Mouse (Mus musculus): ENCODE measurements at regions not wholly inside any gene's neighbourhood (a gene's known extent, or its start where the extent isn't known, plus 50 kb on each side); places are given as distances from the start of the nearest gene placed in this dataset.
A peak's percentile ranks its signal among the peaks of the same experiment; 100 is the strongest.

GRCm38 (mm10) chr11:111828455-111828854, 762.5 kb downstream of the Kcnj2 start:
- no peak for DNase-seq (ENCODE audit: low read depth)

GRCm38 (mm10) chr11:111838996-111839395, 773.0 kb downstream of the Kcnj2 start:
- DNase-seq (ENCODE audit: low read depth): no peak

- no peak for DNase-seq (ENCODE audit: low read depth)
Observed at GRCm38 (mm10) chr11:111843728-111844258, 777.8 kb downstream of the Kcnj2 start.

- no peak for DNase-seq (ENCODE audit: low read depth)
Observed at GRCm38 (mm10) chr11:111844382-111845027, 778.5 kb downstream of the Kcnj2 start.

DNA sequence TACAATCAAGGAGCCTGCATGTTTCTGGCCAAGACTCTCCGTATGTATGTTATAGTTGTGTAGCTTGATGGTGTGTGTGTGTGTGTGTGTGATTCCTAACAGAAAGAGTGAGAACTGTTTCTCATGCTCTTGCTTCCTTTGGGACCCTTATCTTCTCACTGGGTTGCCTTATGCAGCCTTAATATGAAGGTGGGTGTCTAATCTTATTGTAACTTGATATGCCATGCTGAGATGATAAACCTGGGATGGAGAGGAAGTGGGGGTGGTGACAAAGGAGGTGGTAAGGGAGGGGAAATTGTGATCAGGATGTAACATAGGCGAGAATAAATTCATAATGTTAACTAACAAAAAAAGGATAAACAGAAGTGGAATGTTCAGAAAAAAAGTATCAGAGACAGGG, 791.3 kb downstream of the Kcnj2 start:
- no peak for DNase-seq (ENCODE audit: low read depth)

- DNase-seq (ENCODE audit: low read depth): no peak
Observed at GRCm38 (mm10) chr11:111858111-111858510, 792.1 kb downstream of the Kcnj2 start.

DNA sequence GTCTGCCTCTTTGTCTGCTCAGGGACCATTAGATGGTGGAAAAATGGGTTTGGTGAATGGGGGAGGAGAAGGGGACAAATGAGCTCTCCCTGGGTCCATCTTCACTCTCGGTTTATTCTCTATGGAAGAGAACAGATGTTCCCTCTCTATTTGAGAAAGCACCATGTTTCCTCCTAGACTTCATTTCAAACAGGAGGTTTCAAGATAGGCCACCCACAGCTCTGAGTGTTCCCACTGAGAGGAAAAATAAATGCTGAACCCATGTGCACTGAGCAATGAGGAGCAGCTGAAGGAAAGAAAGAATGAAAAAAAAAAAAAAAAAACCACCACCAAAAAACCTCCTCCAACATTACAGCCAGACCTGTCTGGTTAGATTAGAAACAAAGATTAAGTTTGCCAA, 799.2 kb downstream of the Kcnj2 start:
- DNase-seq (ENCODE audit: low read depth): no peak

DNA sequence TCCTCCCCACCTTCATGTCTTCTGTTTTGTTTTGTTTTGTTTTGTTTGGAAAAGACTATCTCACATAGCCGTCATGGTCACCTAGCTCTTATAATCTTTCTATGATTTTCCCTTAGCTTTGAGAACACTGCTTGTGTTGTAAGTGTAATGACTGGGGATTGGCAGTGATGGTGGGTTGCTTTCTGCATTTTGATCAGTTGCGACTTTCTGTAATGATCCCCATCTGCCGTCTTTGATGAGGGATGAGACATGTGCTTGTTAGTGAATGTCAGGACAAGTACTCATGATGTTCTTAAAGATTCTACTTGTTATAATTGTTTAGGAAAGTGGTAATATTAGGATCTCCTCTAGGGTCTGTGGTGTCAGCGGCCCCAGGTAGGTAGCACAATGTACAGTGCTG, 809.4 kb downstream of the Kcnj2 start:
- DNase-seq (ENCODE audit: low read depth): no peak

DNA sequence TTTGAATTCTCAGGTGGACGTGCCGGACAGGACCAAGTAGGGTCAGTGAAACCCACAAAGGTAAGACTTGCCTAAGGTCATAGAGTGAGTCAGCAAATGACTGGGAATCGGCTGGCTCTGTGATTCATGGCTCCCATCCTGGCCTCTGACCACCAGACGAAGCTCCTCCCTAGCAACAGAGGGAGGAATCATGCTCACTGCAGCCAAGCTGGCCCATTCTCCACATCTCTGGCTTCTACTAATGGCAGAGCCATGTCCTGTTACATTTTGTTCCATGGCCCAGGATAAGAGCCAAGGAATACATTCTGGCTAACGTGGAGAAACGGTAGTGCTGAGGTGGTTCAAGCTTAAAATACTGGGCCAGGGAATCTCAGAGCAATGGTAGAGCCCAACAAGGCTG, 814.2 kb downstream of the Kcnj2 start:
- no peak for DNase-seq (ENCODE audit: low read depth)

GRCm38 (mm10) chr11:111890026-111890425, 824.1 kb downstream of the Kcnj2 start:
- no peak for DNase-seq (ENCODE audit: low read depth)

GRCm38 (mm10) chr11:111893861-111894260, 827.9 kb downstream of the Kcnj2 start:
- no peak for DNase-seq (ENCODE audit: low read depth)

GRCm38 (mm10) chr11:111895221-111896200, 829.5 kb downstream of the Kcnj2 start:
- DNase-seq (ENCODE audit: low read depth): peak; percentile 7

DNA sequence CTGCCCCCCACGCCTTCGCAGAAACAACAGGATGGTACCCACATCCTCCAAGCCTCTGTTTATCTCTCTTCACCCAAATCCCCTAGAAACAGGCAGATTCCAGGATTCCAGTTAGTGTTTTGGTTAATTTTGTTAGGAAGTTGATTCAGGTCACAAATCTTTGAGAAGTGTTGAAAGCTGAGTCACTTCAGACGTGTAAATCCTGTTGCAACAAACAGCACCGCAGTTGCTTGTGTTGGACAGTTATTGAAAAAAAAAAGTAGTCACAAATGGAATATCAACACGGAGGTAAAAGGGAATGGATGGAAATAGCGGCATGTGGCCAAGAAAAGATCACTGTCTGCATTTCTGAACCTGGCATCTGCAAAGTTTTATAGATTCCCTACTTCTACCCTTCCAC, 831.0 kb downstream of the Kcnj2 start:
- no peak for DNase-seq (ENCODE audit: low read depth)

DNA sequence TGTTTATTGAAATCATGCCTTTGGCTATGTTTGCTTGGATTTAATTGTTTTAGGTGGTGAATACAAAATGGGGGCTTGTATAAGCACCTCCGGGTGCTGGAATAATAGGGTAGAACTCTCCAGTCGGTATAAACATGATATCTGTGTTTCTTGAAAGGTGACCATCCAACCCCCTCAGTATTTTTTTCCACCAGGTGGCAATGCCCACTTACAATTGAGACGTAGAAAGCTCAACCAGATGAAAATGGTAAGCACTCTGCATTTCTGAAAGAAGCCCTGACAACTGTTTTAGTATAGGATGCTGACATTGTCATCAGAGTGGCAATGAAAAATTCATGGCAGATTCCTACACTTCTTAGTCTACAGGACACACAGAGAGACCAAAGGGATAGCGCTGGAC, 838.1 kb downstream of the Kcnj2 start:
- DNase-seq (ENCODE audit: low read depth): no peak

GRCm38 (mm10) chr11:111913891-111914290, 847.9 kb downstream of the Kcnj2 start:
- DNase-seq (ENCODE audit: low read depth): no peak

DNA sequence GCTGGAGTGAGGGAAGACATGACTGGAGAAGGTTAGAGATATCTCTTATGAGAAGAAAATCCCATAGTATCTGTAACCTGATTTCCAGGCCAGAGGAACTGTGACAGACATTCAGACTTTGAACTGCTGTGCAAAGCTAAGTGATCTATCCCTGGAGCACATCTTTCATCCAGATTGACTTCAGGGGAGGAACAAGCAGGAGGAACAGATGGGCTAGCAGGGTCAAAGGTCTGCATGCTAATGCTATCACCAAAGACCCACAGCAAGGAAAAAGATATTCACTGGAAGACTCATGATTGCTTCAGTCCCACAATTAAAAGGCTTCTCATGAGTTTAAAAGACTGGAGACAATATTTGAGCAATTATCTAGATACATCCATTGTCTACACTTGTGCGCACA, 855.7 kb upstream of the Sox9 start:
- no peak for DNase-seq (ENCODE audit: low read depth)

DNA sequence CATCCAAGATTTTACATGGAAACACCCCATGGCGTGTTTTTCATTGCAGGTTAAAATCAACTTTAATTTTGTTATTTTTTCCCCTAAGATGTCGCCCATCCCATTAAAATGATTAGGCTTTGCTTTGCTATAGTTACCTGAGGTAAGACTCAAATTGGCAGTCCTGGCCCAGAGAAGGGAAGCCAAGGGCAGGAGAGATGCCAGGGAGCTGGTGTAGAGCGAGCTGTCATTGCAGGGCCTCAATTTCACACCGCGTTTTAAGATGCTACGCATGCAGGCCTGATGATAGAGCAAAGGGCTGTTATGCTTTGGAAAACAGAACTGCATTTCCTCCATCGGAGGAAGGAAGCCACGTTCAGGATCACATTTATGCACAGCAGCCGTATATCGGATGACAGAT, 852.7 kb upstream of the Sox9 start:
- no peak for DNase-seq (ENCODE audit: low read depth)

- no peak for DNase-seq (ENCODE audit: low read depth)
Observed at GRCm38 (mm10) chr11:111932052-111932451, 850.0 kb upstream of the Sox9 start.

DNA sequence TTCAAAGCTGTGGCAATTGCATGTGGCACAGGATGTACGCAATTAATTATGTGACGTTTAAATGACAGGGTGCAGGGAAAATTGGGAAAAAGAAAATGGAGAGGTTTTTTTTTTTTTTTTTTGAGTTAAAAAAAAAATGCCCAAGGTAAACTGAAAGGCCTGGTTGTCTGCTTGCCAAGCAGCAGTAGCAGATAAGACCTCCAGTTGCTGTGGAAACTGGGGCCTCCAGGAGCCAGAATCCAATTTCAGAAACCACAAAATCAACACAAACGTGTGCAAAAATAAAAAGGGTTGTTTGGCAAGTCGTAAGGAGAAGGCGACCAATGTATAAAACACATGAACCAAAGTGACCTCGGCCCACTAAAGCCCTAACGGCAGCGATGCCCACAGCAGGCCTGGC, 837.7 kb upstream of the Sox9 start:
- DNase-seq (ENCODE audit: low read depth): no peak

DNA sequence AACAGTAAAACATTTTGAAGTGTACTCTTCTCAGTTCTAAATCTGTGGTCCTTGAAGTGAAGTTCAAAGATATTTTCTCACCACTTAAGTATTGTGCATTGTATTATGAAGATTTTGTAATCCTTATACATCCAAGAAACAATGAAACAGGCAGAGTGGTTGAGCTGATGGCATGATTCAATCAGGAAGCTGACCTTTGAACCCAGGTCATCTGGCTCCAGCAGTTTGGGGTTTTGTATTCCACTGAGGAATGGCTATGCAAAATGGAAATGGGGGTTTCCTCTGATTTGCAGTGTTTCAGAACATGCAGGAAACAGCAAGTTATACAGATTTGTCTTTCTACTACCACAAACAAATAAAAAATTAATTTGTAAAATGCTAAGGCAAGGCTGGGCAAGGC, 836.2 kb upstream of the Sox9 start:
- DNase-seq (ENCODE audit: low read depth): no peak

GRCm38 (mm10) chr11:111947671-111948070, 834.4 kb upstream of the Sox9 start:
- no peak for DNase-seq (ENCODE audit: low read depth)

DNA sequence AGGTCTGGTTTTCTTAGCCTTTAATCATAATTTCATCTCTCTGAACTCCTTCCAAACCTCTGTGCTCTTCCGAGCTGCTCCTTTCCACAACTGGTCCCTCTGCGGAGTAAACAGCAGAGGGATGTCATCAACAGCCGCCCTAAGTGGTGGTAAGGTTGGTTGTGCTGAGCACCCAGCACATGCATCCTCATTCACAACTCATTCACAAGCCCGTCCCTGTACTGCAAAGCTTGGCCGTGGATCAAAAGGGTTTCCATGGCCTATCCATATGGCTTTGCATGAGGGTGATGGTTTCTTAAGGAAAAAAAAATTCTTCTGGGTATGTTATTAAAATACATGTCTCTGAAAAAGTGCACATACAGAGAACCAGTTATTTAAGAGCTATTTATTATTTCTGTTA, 828.6 kb upstream of the Sox9 start:
- DNase-seq (ENCODE audit: low read depth): no peak

DNA sequence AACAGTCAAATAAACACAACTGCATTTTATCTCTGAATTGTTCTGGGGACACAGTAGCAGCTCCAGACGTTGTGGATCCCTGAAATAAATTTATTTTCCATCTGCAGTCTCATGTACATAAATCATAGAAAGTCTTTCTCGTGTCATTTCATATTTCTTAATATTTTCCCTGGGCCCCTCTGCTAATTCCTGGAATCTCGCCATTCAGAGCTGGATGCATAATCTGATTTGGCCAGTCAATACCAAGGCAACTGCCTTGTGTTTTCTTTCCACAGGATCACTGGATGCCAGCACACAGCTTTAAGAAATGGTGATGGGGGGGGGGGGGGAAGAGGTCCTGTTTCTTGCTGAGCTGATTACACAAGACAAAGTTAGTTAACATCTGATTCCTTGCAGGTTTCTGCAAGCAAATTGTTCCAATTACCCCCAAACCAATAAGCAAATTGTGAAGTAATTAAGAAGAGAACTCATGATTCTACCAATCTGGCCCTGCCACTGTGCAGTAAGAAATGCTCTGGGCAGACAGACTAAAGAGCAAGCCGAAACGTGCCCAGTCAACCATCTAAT, 824.2 kb upstream of the Sox9 start:
- no peak for DNase-seq (ENCODE audit: low read depth)

Data from c-Kit-positive CD71-positive TER-119-negative erythroid progenitor cells, embryonic 14.5 days (primary cell).